Mouse (Mus musculus): ENCODE measurements around the gene Clec3b. TPM values are rescaled to one million over a fixed set of nuclear protein-coding genes. Genes with fewer than 3 reads are reported as not detected.
A peak's percentile ranks its signal among the peaks of the same experiment; 100 is the strongest.

The Clec3b gene
- polyA plus RNA-seq, 1 experiment from 2014 or later, result not detected

DNA sequence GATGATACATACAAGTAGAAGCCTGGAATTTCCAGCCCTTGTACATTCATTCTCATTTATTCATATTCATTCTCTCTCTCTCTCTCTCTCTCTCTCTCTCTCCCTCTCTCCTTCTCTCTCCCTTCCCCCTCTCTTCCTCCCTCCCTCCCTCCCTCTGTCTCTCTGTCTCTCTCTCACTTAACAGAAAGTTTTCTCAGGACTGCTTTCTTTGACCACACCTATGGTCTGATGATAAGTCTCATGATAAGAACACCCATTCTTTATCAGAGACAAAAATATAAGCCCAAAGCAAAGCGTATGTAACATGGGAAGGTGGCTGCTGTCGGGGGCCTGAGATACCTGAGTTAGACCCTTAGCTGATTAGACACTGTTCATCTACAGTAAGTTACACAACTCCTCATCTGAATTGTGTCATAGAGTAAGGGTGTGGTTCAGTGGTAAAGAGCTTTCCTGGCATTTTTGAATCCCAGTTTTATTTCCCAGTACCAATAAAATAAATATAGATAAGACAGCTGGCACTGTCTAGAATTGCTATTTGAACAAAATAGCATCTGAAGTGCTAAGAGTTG, 26.2 kb upstream of the Clec3b start:
- Histone ChIP-seq H3K36me3 (peaks cover 69% of the 10 kb centered on the region), H3K9me3 (no peaks in the 10 kb centered on the region), H3K4me1 (replicated peaks) (no peaks in the 10 kb centered on the region), H3K27ac (no peak overlapping the region), H3K4me2 (replicated peaks) (no peak overlapping the region), H3K27me3 (no peaks in the 10 kb centered on the region), H3K4me3 (replicated peaks) (no peak overlapping the region), H3K9ac (replicated peaks) (no peak overlapping the region)
- 97% methylated on average over 2 of the region's 2 CpGs for WGBS
- no peak for ATAC-seq

DNA sequence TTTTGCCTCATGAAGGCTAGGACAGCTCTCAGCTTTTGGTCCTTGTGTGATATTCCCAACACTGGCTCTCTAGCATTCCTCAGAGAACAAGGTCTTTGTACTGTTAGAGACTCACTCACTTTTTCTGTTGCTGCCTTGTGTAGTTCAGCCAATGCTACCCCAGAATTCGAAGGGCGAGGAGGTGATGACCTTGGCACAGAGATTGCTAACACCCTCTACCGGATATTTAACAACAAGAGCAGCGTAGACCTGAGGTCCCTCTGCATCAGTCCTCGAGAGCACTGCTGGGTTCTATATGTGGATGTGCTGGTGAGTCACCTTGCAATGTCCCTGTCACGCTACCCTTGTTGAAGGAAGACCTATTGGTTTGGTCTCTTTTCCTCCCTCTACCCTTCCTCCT, 23.1 kb upstream of the Clec3b start:
- H3K4me2 ChIP-seq (replicated peaks), result no peak overlapping the region
- no peaks in the 10 kb centered on the region for H3K4me1 ChIP-seq (replicated peaks)
- ATAC-seq, result no peak
- H3K27ac ChIP-seq, result no peak overlapping the region
- no peak overlapping the region for H3K9ac ChIP-seq (replicated peaks)
- H3K4me3 ChIP-seq (replicated peaks), result no peak overlapping the region
- peaks cover 71% of the 10 kb centered on the region for H3K36me3 ChIP-seq
- WGBS, result 97% methylated on average over 6 of the region's 6 CpGs
- H3K27me3 ChIP-seq, result no peaks in the 10 kb centered on the region
- no peaks in the 10 kb centered on the region for H3K9me3 ChIP-seq

DNA sequence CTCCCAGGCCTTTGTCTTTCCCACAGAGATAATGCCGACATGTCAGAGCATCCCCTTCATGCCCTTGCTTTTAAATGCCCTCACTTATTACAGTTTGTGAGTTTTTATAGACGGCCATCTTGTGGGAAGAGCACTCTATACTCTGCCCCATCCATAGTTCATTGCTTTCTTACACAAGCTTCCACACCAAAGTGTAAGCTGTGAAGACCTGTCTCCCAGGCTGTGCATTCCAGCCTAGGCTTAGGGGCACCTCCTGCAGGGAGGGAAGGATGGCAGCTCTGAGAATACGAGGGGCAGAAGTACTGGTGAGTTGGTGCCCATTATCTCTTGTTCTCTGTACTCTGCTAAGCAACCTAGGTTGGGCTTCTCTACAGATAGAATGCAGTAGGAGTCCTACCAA, 17.8 kb upstream of the Clec3b start:
- ATAC-seq, result no peak
- H3K4me1 ChIP-seq (replicated peaks), result no peaks in the 10 kb centered on the region
- no peak overlapping the region for H3K4me3 ChIP-seq (replicated peaks)
- peaks cover 96% of the 10 kb centered on the region for H3K36me3 ChIP-seq
- H3K4me2 ChIP-seq (replicated peaks), result no peak overlapping the region
- H3K9ac ChIP-seq (replicated peaks), result no peak overlapping the region
- H3K27me3 ChIP-seq, result no peaks in the 10 kb centered on the region
- H3K9me3 ChIP-seq, result no peaks in the 10 kb centered on the region
- 85% methylated on average over 3 of the region's 3 CpGs for WGBS
- no peak overlapping the region for H3K27ac ChIP-seq

DNA sequence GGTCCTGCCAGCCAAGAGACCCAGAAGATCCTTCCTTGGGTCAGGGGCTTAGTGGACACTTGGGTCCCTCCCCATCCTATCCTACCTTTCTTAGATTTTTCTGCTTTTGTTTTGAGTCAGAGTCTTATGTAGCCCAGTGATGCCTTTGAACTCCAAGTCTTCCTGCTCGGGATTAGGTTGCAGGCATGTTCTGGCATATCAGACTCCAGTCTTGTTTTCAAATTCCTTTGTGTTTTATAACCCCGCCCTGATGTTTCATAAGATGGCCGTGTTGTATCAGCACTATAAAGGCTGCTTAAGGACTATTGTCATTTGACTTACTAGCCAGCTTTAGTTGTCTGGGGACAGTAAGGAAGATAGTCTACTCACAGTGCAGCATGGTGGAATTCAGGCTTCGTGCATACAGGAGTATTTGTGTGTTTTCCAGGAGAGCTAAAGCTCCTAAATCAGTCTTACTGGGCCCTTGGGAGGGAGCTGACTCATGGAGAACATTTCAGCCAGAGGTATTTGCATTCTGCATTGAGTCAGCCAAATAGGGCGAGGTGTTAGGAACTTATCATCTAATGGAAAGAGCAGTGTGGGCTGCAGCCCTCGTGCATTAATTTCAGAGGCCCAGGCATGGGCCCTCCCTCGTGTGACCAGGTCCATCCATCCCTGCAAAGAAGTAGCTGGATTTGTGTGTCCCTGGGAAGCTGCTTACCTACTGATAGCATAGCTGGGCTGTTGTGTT, 13.6 kb upstream of the Clec3b start:
- Histone ChIP-seq H3K27ac (no peak overlapping the region), H3K9ac (replicated peaks) (no peak overlapping the region), H3K36me3 (peaks cover 85% of the 10 kb centered on the region), H3K9me3 (no peaks in the 10 kb centered on the region), H3K4me3 (replicated peaks) (no peak overlapping the region), H3K4me1 (replicated peaks) (peaks cover 4% of the 10 kb centered on the region), H3K4me2 (replicated peaks) (no peak overlapping the region), H3K27me3 (no peaks in the 10 kb centered on the region)
- 91% methylated on average over 7 of the region's 7 CpGs for WGBS
- no peak for ATAC-seq

- WGBS, result 80% methylated on average over 5 of the region's 5 CpGs
- ATAC-seq, result peak; percentile 48; the same call in 1 of the 2 replicates
- no peak overlapping the region for H3K27ac ChIP-seq
- no peak overlapping the region for H3K4me3 ChIP-seq (replicated peaks)
- no peaks in the 10 kb centered on the region for H3K9me3 ChIP-seq
- H3K4me2 ChIP-seq (replicated peaks), result no peak overlapping the region
- H3K4me1 ChIP-seq (replicated peaks), result peaks cover 4% of the 10 kb centered on the region
- H3K9ac ChIP-seq (replicated peaks), result no peak overlapping the region; the same call in 1 of the 2 replicates
- H3K27me3 ChIP-seq, result no peaks in the 10 kb centered on the region
- peaks cover 82% of the 10 kb centered on the region for H3K36me3 ChIP-seq
These were observed 11.8 kb upstream of the Clec3b start for GRCm38 (mm10) chr9:123138891-123139474.

DNA sequence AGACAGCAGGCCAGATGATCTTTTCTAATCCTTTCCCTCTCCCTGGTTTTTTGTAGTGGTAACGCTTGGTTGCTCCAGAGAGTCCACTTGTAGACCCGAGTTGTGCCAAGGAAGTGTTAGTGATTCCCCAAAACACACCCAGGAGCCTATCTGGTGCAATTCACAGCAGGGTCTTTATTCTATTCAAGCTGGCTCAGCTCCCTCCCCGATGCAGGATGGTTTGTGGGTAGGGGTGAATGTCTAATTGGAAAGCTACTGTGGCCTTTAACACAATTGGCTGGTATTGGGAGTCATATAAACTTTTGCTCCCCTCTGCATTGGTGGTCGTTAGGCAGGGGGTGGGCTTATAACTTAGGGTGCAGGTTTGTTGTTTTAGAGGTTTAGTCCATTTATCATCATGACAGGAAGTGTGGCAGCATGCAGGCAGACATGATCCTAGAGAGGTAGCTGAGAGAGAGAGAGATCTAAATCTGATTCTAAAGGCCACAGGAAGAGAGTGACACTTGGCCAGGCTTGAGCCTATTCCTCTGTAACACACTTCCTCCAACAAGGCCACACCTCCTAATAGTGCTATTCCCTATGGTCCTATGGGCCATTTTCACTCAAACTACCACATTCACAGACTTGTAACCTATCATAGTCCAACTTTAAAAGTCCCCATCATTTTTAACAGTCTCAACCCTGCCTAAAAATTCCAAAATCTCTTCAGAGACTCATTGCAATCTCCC, 10.7 kb upstream of the Clec3b start:
- peaks cover 4% of the 10 kb centered on the region for H3K4me1 ChIP-seq (replicated peaks)
- H3K9me3 ChIP-seq, result peaks cover 5% of the 10 kb centered on the region; the same call in 1 of the 2 replicates
- no peak overlapping the region for H3K4me2 ChIP-seq (replicated peaks)
- 80% methylated on average over 4 of the region's 4 CpGs for WGBS
- H3K4me3 ChIP-seq (replicated peaks), result no peak overlapping the region
- no peak overlapping the region for H3K27ac ChIP-seq
- ATAC-seq, result no peak
- H3K27me3 ChIP-seq, result no peaks in the 10 kb centered on the region
- no peak overlapping the region for H3K9ac ChIP-seq (replicated peaks)
- peaks cover 77% of the 10 kb centered on the region for H3K36me3 ChIP-seq

- ATAC-seq, result no peak
- H3K9ac ChIP-seq (replicated peaks), result no peak overlapping the region
- peaks cover 18% of the 10 kb centered on the region for H3K36me3 ChIP-seq
- no peak overlapping the region for H3K4me3 ChIP-seq (replicated peaks)
- H3K4me1 ChIP-seq (replicated peaks), result no peaks in the 10 kb centered on the region
- no peak overlapping the region for H3K27ac ChIP-seq
- WGBS, result 86% methylated on average over 5 of the region's 5 CpGs
- no peaks in the 10 kb centered on the region for H3K27me3 ChIP-seq
- H3K9me3 ChIP-seq, result peaks cover 5% of the 10 kb centered on the region
- no peak overlapping the region for H3K4me2 ChIP-seq (replicated peaks)
These were observed 2.3 kb upstream of the Clec3b start for GRCm38 (mm10) chr9:123148430-123148829.

DNA sequence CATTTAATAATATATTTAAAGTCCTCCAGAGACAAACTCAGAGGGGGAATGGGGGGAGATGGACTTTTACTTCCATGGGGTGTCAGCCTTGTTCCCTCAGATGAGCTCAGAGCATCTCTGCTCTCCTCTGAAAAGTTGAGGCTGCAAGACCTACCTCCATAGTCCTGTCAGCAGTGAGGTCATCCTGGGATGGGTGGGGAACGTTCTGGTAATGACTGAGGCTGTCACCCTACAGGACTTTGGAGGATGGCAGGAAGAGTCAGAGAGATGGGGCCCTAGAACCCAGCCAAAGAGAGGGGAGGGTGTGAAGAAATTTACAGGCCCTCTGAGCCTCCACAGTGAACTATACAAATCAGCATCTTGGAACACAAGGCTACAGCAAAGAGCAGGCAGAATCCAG, 815 bp downstream of the Clec3b start:
- no peak overlapping the region for H3K9ac ChIP-seq (replicated peaks)
- 0 out of 2 replicates have a peak, but pooled peaks cover 5% of the 10 kb centered on the region for H3K27me3 ChIP-seq
- ATAC-seq, result no peak
- WGBS, result 67% methylated on average over 1 of the region's 1 CpGs
- H3K4me3 ChIP-seq (replicated peaks), result no peak overlapping the region
- no peaks in the 10 kb centered on the region for H3K36me3 ChIP-seq
- H3K9me3 ChIP-seq, result no peaks in the 10 kb centered on the region
- H3K27ac ChIP-seq, result no peak overlapping the region
- H3K4me1 ChIP-seq (replicated peaks), result no peaks in the 10 kb centered on the region
- H3K4me2 ChIP-seq (replicated peaks), result no peak overlapping the region

- H3K9ac ChIP-seq (replicated peaks), result no peak overlapping the region
- ATAC-seq, result no peak
- H3K27me3 ChIP-seq, result 0 out of 2 replicates have a peak, but pooled peaks cover 6% of the 10 kb centered on the region
- H3K27ac ChIP-seq, result no peak overlapping the region
- WGBS, result 79% methylated on average over 3 of the region's 3 CpGs
- no peaks in the 10 kb centered on the region for H3K36me3 ChIP-seq
- no peaks in the 10 kb centered on the region for H3K9me3 ChIP-seq
- no peak overlapping the region for H3K4me2 ChIP-seq (replicated peaks)
- no peaks in the 10 kb centered on the region for H3K4me1 ChIP-seq (replicated peaks)
- no peak overlapping the region for H3K4me3 ChIP-seq (replicated peaks)
These were observed 1.3 kb downstream of the Clec3b start for GRCm38 (mm10) chr9:123152026-123152425.

DNA sequence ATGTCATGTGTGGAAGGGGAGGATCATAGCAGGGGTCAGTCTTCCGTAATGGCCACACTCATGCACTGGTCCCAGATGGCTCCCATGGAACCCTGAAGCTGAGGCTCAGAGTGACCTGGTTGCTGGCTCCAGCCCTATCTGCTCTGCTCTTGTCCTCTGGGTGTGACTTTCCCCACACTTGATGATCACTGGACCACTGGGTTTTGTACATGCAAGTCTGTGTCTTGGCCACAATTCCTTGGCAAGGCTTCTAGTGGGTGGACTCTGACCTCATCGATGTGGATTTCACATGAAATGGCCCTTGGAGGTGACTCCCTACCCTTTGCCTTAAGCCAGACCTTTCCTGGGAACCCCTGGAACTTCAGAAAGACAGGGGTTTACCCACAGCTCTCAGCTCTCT, 2.4 kb downstream of the Clec3b start:
- no peak for ATAC-seq
- Histone ChIP-seq H3K9ac (replicated peaks) (no peak overlapping the region), H3K36me3 (no peaks in the 10 kb centered on the region), H3K27me3 (0 out of 2 replicates have a peak, but pooled peaks cover 6% of the 10 kb centered on the region), H3K27ac (no peak overlapping the region), H3K4me2 (replicated peaks) (no peak overlapping the region), H3K4me1 (replicated peaks) (no peaks in the 10 kb centered on the region), H3K9me3 (no peaks in the 10 kb centered on the region), H3K4me3 (replicated peaks) (no peak overlapping the region)
- 92% methylated on average over 2 of the region's 2 CpGs for WGBS

DNA sequence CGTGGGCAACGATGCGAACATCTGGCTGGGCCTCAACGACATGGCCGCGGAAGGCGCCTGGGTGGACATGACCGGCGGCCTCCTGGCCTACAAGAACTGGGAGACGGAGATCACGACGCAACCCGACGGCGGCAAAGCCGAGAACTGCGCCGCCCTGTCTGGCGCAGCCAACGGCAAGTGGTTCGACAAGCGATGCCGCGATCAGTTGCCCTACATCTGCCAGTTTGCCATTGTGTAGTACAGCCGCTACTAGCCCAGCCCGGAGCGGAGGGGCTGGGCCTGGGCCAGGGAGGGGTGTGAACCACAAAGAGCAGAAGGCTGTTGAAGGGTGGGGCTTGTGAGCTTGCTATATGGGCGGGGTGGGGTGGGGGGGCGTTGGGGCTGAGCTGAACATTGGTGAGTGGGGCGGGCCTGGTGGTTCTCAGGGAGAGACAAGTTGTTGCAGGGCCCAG, 6.2 kb downstream of the Clec3b start:
- ATAC-seq, result peak; percentile 70
- Histone ChIP-seq H3K36me3 (no peaks in the 10 kb centered on the region), H3K27me3 (0 out of 2 replicates have a peak, but pooled peaks cover 6% of the 10 kb centered on the region), H3K4me3 (replicated peaks) (peak overlapping the region; percentile 16; the same call in 1 of the 2 replicates), H3K9me3 (no peaks in the 10 kb centered on the region), H3K9ac (replicated peaks) (no peak overlapping the region), H3K4me2 (replicated peaks) (peak overlapping the region; percentile 33; the same call in 1 of the 2 replicates), H3K27ac (no peak overlapping the region), H3K4me1 (replicated peaks) (no peaks in the 10 kb centered on the region)
- 21% methylated on average over 29 of the region's 30 CpGs for WGBS

- Histone ChIP-seq H3K9ac (replicated peaks) (no peak overlapping the region), H3K9me3 (no peaks in the 10 kb centered on the region), H3K4me3 (replicated peaks) (no peak overlapping the region), H3K4me2 (replicated peaks) (no peak overlapping the region), H3K27me3 (0 out of 2 replicates have a peak, but pooled peaks cover 6% of the 10 kb centered on the region), H3K27ac (no peak overlapping the region), H3K4me1 (replicated peaks) (no peaks in the 10 kb centered on the region), H3K36me3 (no peaks in the 10 kb centered on the region)
- no peak for ATAC-seq
These were observed 7.0 kb downstream of the Clec3b start for GRCm38 (mm10) chr9:123157699-123158098.

Measured in midbrain, embryonic 13.5 days (tissue).